ENCODE assay signal across 9 mouse cellular contexts in genomic region chr6:122765298-122765956, GRCm38 (mm10). TPM values are rescaled to one million over a fixed set of nuclear protein-coding genes. Genes with fewer than 3 reads are reported as not detected.
A peak's percentile ranks its signal among the peaks of the same experiment; 100 is the strongest.
DNase-seq lines count a peak whose midpoint lies in the region; ATAC-seq lines count a peak whose summit lies in the region.
"Had no signal": no experiment of that assay in that cellular context is flagged by ENCODE, and none has a peak within 500 bp of the region (broad histone marks: within the 10 kb centered on the region; RNA-seq: fewer than 3 reads in every experiment).

No protein-coding gene starts in this region.

- 7% methylated on average over 9 of the region's 9 CpGs for WGBS in kidney, embryonic 15.5 days
- 4% methylated on average over 9 of the region's 9 CpGs for WGBS in embryonic facial prominence, embryonic 10.5 days
- WGBS in hindbrain, embryonic 16.5 days: 3% methylated on average over 9 of the region's 9 CpGs
- 4% methylated on average over 9 of the region's 9 CpGs for WGBS in midbrain, embryonic 16.5 days

- peaks cover 17% of the 10 kb centered on the region for H3K4me1 ChIP-seq in kidney, embryonic 15.5 days
- H3K4me1 ChIP-seq in embryonic facial prominence, embryonic 10.5 days: peaks cover 46% of the 10 kb centered on the region
- H3K4me1 ChIP-seq in hindbrain, embryonic 16.5 days (ENCODE audit: control insufficient read depth, insufficient read depth, low read depth, low read length): peaks cover 14% of the 10 kb centered on the region
- peaks cover 26% of the 10 kb centered on the region for H3K4me1 ChIP-seq in midbrain, embryonic 16.5 days (ENCODE audit: control insufficient read depth, insufficient read depth, low read length)

- no peak for DNase-seq in kidney, adult 9 months
- no peak for DNase-seq in embryonic facial prominence, embryonic 10.5 days (ENCODE audit: low spot score)
- no peak for DNase-seq in thymus, postnatal 4 days
- DNase-seq in layer of hippocampus, adult 9-11 months: no peak
- no peak for DNase-seq in gastrocnemius, postnatal 36 days

- H3K4me3 ChIP-seq in kidney, embryonic 15.5 days (replicated peaks): peak overlapping the region; percentile 42
- H3K4me3 ChIP-seq in embryonic facial prominence, embryonic 10.5 days: peak overlapping the region; percentile 64
- H3K4me3 ChIP-seq in hindbrain, embryonic 16.5 days (ENCODE audit: low read length): peak overlapping the region; percentile 56
- peak overlapping the region; percentile 42 for H3K4me3 ChIP-seq in midbrain, embryonic 16.5 days (ENCODE audit: low read depth, low read length)

- H3K9ac ChIP-seq in kidney, embryonic 15.5 days: 0 out of 2 replicates have a peak overlapping the region, but pooled peaks have one; percentile 1
- peak overlapping the region; percentile 77 for H3K9ac ChIP-seq in hindbrain, embryonic 16.5 days (ENCODE audit: low read depth, low read length)
- H3K9ac ChIP-seq in midbrain, embryonic 16.5 days (ENCODE audit: low read depth, low read length): peak overlapping the region; percentile 71

- H3K4me2 ChIP-seq in kidney, embryonic 15.5 days: peak overlapping the region; percentile 79
- H3K4me2 ChIP-seq in hindbrain, embryonic 16.5 days (ENCODE audit: low read length): peak overlapping the region; percentile 84
- H3K4me2 ChIP-seq in midbrain, embryonic 16.5 days (ENCODE audit: low read length): peak overlapping the region; percentile 64

- no peaks in the 10 kb centered on the region for H3K9me3 ChIP-seq in kidney, embryonic 15.5 days (replicated peaks)
- H3K9me3 ChIP-seq in embryonic facial prominence, embryonic 10.5 days: no peaks in the 10 kb centered on the region
- no peaks in the 10 kb centered on the region for H3K9me3 ChIP-seq in hindbrain, embryonic 16.5 days (ENCODE audit: control insufficient read depth, low read length)
- H3K9me3 ChIP-seq in midbrain, embryonic 16.5 days (replicated peaks; ENCODE audit: control insufficient read depth, low read length, poor library complexity, severe bottlenecking): no peaks in the 10 kb centered on the region

- no peak overlapping the region for H3K27ac ChIP-seq in kidney, embryonic 15.5 days
- peak overlapping the region; percentile 82 for H3K27ac ChIP-seq in embryonic facial prominence, embryonic 10.5 days (replicated peaks)
- H3K27ac ChIP-seq in hindbrain, embryonic 16.5 days (ENCODE audit: low read depth, low read length): peak overlapping the region; percentile 93
- H3K27ac ChIP-seq in midbrain, embryonic 16.5 days (ENCODE audit: low read length): peak overlapping the region; percentile 96

- intact Hi-C loops in gastrocnemius, postnatal 36 days (cut with DNase I): no loop called here

- peaks cover 36% of the 10 kb centered on the region for H3K27me3 ChIP-seq in kidney, embryonic 15.5 days
- peaks cover 43% of the 10 kb centered on the region for H3K27me3 ChIP-seq in embryonic facial prominence, embryonic 10.5 days (replicated peaks; ENCODE audit: low read depth, poor library complexity, severe bottlenecking)
- H3K27me3 ChIP-seq in hindbrain, embryonic 16.5 days (replicated peaks; ENCODE audit: control insufficient read depth, insufficient read depth, low read length): no peaks in the 10 kb centered on the region
- no peaks in the 10 kb centered on the region for H3K27me3 ChIP-seq in midbrain, embryonic 16.5 days (ENCODE audit: control insufficient read depth, insufficient read depth, low read depth, low read length)

- no peaks in the 10 kb centered on the region for H3K36me3 ChIP-seq in kidney, embryonic 15.5 days
- no peaks in the 10 kb centered on the region for H3K36me3 ChIP-seq in embryonic facial prominence, embryonic 10.5 days (replicated peaks)
- no peaks in the 10 kb centered on the region for H3K36me3 ChIP-seq in hindbrain, embryonic 16.5 days (ENCODE audit: control insufficient read depth, insufficient read depth, low read length)
- no peaks in the 10 kb centered on the region for H3K36me3 ChIP-seq in midbrain, embryonic 16.5 days (ENCODE audit: control insufficient read depth, insufficient read depth, low read length)

- no peak for ATAC-seq in kidney, embryonic 15.5 days (replicated peaks; ENCODE audit: low FRiP score)
- no peak for ATAC-seq in hindbrain, embryonic 16.5 days
- ATAC-seq in midbrain, embryonic 16.5 days: no peak

RNA-seq across cellular contexts. Expression of gene Slc2a3, which starts 36.0 kb away (rescaled TPM):
- polyA plus RNA-seq in kidney, embryonic 15.5 days (2015; fragmentation: Nextera tagmentation; extraction: Ambion mirVana): 7.8 and 10.4 TPM in 2 replicates
- 55.4 and 68.4 TPM in 2 replicates for polyA plus RNA-seq in embryonic facial prominence, embryonic 10.5 days (2016; fragmentation: Nextera tagmentation; extraction: Ambion mirVana)
- polyA plus RNA-seq in hindbrain, embryonic 16.5 days (2015; fragmentation: Nextera tagmentation; extraction: Ambion mirVana): 57.0 and 57.4 TPM in 2 replicates
- polyA plus RNA-seq in midbrain, embryonic 16.5 days (2015; fragmentation: Nextera tagmentation; extraction: Ambion mirVana): 44.3 and 52.5 TPM in 2 replicates
- 1 to 10 TPM; 1.0 to 1.2 TPM for total RNA-seq in gastrocnemius, postnatal 36 days (2021)

RNA-seq across cellular contexts. Expression of gene Foxj2, which starts 54.3 kb away (rescaled TPM):
- polyA plus RNA-seq in kidney, embryonic 15.5 days (2015; fragmentation: Nextera tagmentation; extraction: Ambion mirVana): 6.0 and 6.3 TPM in 2 replicates
- 2.9 and 3.0 TPM in 2 replicates for polyA plus RNA-seq in embryonic facial prominence, embryonic 10.5 days (2016; fragmentation: Nextera tagmentation; extraction: Ambion mirVana)
- polyA plus RNA-seq in hindbrain, embryonic 16.5 days (2015; fragmentation: Nextera tagmentation; extraction: Ambion mirVana): 6.7 and 8.3 TPM in 2 replicates
- polyA plus RNA-seq in midbrain, embryonic 16.5 days (2015; fragmentation: Nextera tagmentation; extraction: Ambion mirVana): 8.4 and 9.4 TPM in 2 replicates
- total RNA-seq in gastrocnemius, postnatal 36 days (2021): 10 to 100 TPM; 19.8 to 22.4 TPM

RNA-seq across cellular contexts. Expression of gene Nanog, which starts 58.1 kb away (rescaled TPM):
- polyA plus RNA-seq in kidney, embryonic 15.5 days (2015; fragmentation: Nextera tagmentation; extraction: Ambion mirVana): 0.14 TPM in 1 of 2 replicates, not detected in the other
- polyA plus RNA-seq in embryonic facial prominence, embryonic 10.5 days (2016; fragmentation: Nextera tagmentation; extraction: Ambion mirVana): 0.26 TPM in 1 of 2 replicates, not detected in the other
- 0.08 and 0.25 TPM in 2 replicates for polyA plus RNA-seq in hindbrain, embryonic 16.5 days (2015; fragmentation: Nextera tagmentation; extraction: Ambion mirVana)
- not detected in 2 replicates for polyA plus RNA-seq in midbrain, embryonic 16.5 days (2015; fragmentation: Nextera tagmentation; extraction: Ambion mirVana)
- total RNA-seq in gastrocnemius, postnatal 36 days (2021): not detected
- total RNA-seq: liver, adult 2 months had no signal
- polyA plus RNA-seq: liver, adult 2 months had no signal

Comparison
In these comparisons a context has a peak if more than half of its experiments do, and no peak if none do; other contexts are left out.
1. H3K9ac ChIP-seq: peak in every context shown above with its lines; median percentile 77 in hindbrain, embryonic 16.5 days; 71 in midbrain, embryonic 16.5 days; 1 in kidney, embryonic 15.5 days.